Mouse (Mus musculus): ENCODE data around the gene Gripap1. TPM values are rescaled to one million over a fixed set of nuclear protein-coding genes. Genes with fewer than 3 reads are reported as not detected.
"Not testable (repeated sequence)": the region's sequence is repeated elsewhere in the genome, so short reads cannot be mapped to it uniquely, and the experiment has no call there.

Gene Gripap1
- polyA plus RNA-seq, 1 experiment = 19.2 TPM

GRCm38 (mm10) chrX:7769302-7770017 is 20.1 kb upstream of the Gripap1 start:
- Histone ChIP-seq H3K4me1 (ENCODE audit: control insufficient read depth, insufficient read depth, insufficient read length, low read length) (no peaks in the 10 kb centered on the region), H3K4me3 (ENCODE audit: insufficient read depth, low read depth, low read length) (no peak overlapping the region), H3K27ac (replicated peaks; ENCODE audit: low read depth, low read length) (no peak overlapping the region)

- Histone ChIP-seq H3K27ac (replicated peaks; ENCODE audit: low read depth, low read length) (no peak overlapping the region), H3K4me1 (ENCODE audit: control insufficient read depth, insufficient read depth, insufficient read length, low read length) (no peaks in the 10 kb centered on the region), H3K4me3 (ENCODE audit: insufficient read depth, low read depth, low read length) (no peak overlapping the region)
These were observed 16.8 kb upstream of the Gripap1 start for GRCm38 (mm10) chrX:7772766-7773165.

- Histone ChIP-seq H3K4me1 (ENCODE audit: control insufficient read depth, insufficient read depth, insufficient read length, low read length) (no peaks in the 10 kb centered on the region), H3K4me3 (ENCODE audit: insufficient read depth, low read depth, low read length) (no peak overlapping the region), H3K27ac (replicated peaks; ENCODE audit: low read depth, low read length) (no peak overlapping the region)
These were observed 13.9 kb upstream of the Gripap1 start for GRCm38 (mm10) chrX:7775501-7776205.

- H3K4me1 ChIP-seq (ENCODE audit: control insufficient read depth, insufficient read depth, insufficient read length, low read length) = no peaks in the 10 kb centered on the region
- H3K4me3 ChIP-seq (ENCODE audit: insufficient read depth, low read depth, low read length) = no peak overlapping the region
- no peak overlapping the region for H3K27ac ChIP-seq (replicated peaks; ENCODE audit: low read depth, low read length)
These were observed 13.1 kb upstream of the Gripap1 start for GRCm38 (mm10) chrX:7776329-7777082.

GRCm38 (mm10) chrX:7778450-7779244 is 10.9 kb upstream of the Gripap1 start:
- Histone ChIP-seq H3K4me1 (ENCODE audit: control insufficient read depth, insufficient read depth, insufficient read length, low read length) (no peaks in the 10 kb centered on the region), H3K27ac (replicated peaks; ENCODE audit: low read depth, low read length) (no peak overlapping the region), H3K4me3 (ENCODE audit: insufficient read depth, low read depth, low read length) (no peak overlapping the region)

GRCm38 (mm10) chrX:7779294-7779693 is 10.3 kb upstream of the Gripap1 start:
- no peak overlapping the region for H3K27ac ChIP-seq (replicated peaks; ENCODE audit: low read depth, low read length)
- no peaks in the 10 kb centered on the region for H3K4me1 ChIP-seq (ENCODE audit: control insufficient read depth, insufficient read depth, insufficient read length, low read length)
- no peak overlapping the region for H3K4me3 ChIP-seq (ENCODE audit: insufficient read depth, low read depth, low read length)

GRCm38 (mm10) chrX:7782603-7783092 is 6.9 kb upstream of the Gripap1 start:
- H3K4me3 ChIP-seq (ENCODE audit: insufficient read depth, low read depth, low read length) = no peak overlapping the region
- H3K27ac ChIP-seq (replicated peaks; ENCODE audit: low read depth, low read length) = no peak overlapping the region
- H3K4me1 ChIP-seq (ENCODE audit: control insufficient read depth, insufficient read depth, insufficient read length, low read length) = no peaks in the 10 kb centered on the region

GRCm38 (mm10) chrX:7790309-7790708 is 744 bp downstream of the Gripap1 start:
- peak overlapping the region; percentile 70; the same call in 1 of the 2 replicates for H3K27ac ChIP-seq (replicated peaks; ENCODE audit: low read depth, low read length)
- H3K4me1 ChIP-seq (ENCODE audit: control insufficient read depth, insufficient read depth, insufficient read length, low read length) = no peaks in the 10 kb centered on the region
- peak overlapping the region; percentile 78 for H3K4me3 ChIP-seq (ENCODE audit: insufficient read depth, low read depth, low read length)

GRCm38 (mm10) chrX:7793361-7793760 is 3.8 kb downstream of the Gripap1 start:
- no peak overlapping the region for H3K27ac ChIP-seq (replicated peaks; ENCODE audit: low read depth, low read length)
- H3K4me1 ChIP-seq (ENCODE audit: control insufficient read depth, insufficient read depth, insufficient read length, low read length) = no peaks in the 10 kb centered on the region
- H3K4me3 ChIP-seq (ENCODE audit: insufficient read depth, low read depth, low read length) = no peak overlapping the region

- H3K4me3 ChIP-seq (ENCODE audit: insufficient read depth, low read depth, low read length) = no peak overlapping the region
- H3K4me1 ChIP-seq (ENCODE audit: control insufficient read depth, insufficient read depth, insufficient read length, low read length) = no peaks in the 10 kb centered on the region
- H3K27ac ChIP-seq (replicated peaks; ENCODE audit: low read depth, low read length) = no peak overlapping the region
These were observed 5.5 kb downstream of the Gripap1 start for GRCm38 (mm10) chrX:7795016-7795415.

GRCm38 (mm10) chrX:7797327-7797726 is 7.8 kb downstream of the Gripap1 start:
- H3K4me3 ChIP-seq (ENCODE audit: insufficient read depth, low read depth, low read length) = no peak overlapping the region
- no peaks in the 10 kb centered on the region for H3K4me1 ChIP-seq (ENCODE audit: control insufficient read depth, insufficient read depth, insufficient read length, low read length)
- no peak overlapping the region for H3K27ac ChIP-seq (replicated peaks; ENCODE audit: low read depth, low read length)

GRCm38 (mm10) chrX:7802157-7802556 is 12.6 kb downstream of the Gripap1 start:
- not testable (repeated sequence) for H3K4me1 ChIP-seq (ENCODE audit: control insufficient read depth, insufficient read depth, insufficient read length, low read length); H3K27ac ChIP-seq (replicated peaks; ENCODE audit: low read depth, low read length); H3K4me3 ChIP-seq (ENCODE audit: insufficient read depth, low read depth, low read length)

GRCm38 (mm10) chrX:7815016-7815415 is 25.5 kb downstream of the Gripap1 start:
- not testable (repeated sequence) for H3K4me1 ChIP-seq (ENCODE audit: control insufficient read depth, insufficient read depth, insufficient read length, low read length); H3K27ac ChIP-seq (replicated peaks; ENCODE audit: low read depth, low read length); H3K4me3 ChIP-seq (ENCODE audit: insufficient read depth, low read depth, low read length)

GRCm38 (mm10) chrX:7821865-7822779 is 32.6 kb downstream of the Gripap1 start, which contains the start of gene Kcnd1:
Gene Kcnd1 (plus strand): TSS chrX:7822289.
- Histone ChIP-seq H3K4me1 (ENCODE audit: control insufficient read depth, insufficient read depth, insufficient read length, low read length) (no peaks in the 10 kb centered on the region; the same call in 1 of the 2 replicates), H3K4me3 (ENCODE audit: insufficient read depth, low read depth, low read length) (0 out of 2 replicates have a peak within 1 kb of the TSS, but pooled peaks have one; percentile 14), H3K27ac (replicated peaks; ENCODE audit: low read depth, low read length) (no peak within 1 kb of the TSS)
